11 mouse cellular contexts compared by ENCODE assay signal in genomic region chr2:119621302-119621701, GRCm38 (mm10). TPM values are rescaled to one million over a fixed set of nuclear protein-coding genes. Genes with fewer than 3 reads are reported as not detected.
DNase-seq lines count a peak whose midpoint lies in the region; ATAC-seq and TF ChIP-seq lines count a peak whose summit lies in the region.
"Had no signal": no experiment of that assay in that cellular context is flagged by ENCODE, and none has a peak within 500 bp of the region (broad histone marks: within the 10 kb centered on the region; RNA-seq: fewer than 3 reads in every experiment).

No protein-coding gene starts in this region.

- no peak for ATAC-seq in kidney, embryonic 16.5 days (ENCODE audit: low FRiP score, low TSS enrichment)
- no peak for ATAC-seq in limb, embryonic 15.5 days (ENCODE audit: insufficient number of reproducible peaks, low FRiP score, low TSS enrichment, low read depth)
- ATAC-seq in granulocyte monocyte progenitor cell, adult 5-6 weeks (replicated peaks; ENCODE audit: poor library complexity, severe bottlenecking): no peak

- H3K36me3 ChIP-seq in kidney, embryonic 16.5 days (ENCODE audit: insufficient read depth, low read length): peaks cover 14% of the 10 kb centered on the region
- H3K36me3 ChIP-seq in MEL (ENCODE audit: control insufficient read depth in 1 of 2, insufficient read depth in 2 of 2, low read length in 2 of 2): peaks cover 12 to 21% of the 10 kb centered on the region in 2 experiments
- H3K36me3 ChIP-seq in embryonic facial prominence, embryonic 10.5 days (replicated peaks): peaks cover 39% of the 10 kb centered on the region
- H3K36me3 ChIP-seq in limb, embryonic 15.5 days: peaks cover 20% of the 10 kb centered on the region; the same call in 1 of the 2 replicates
- H3K36me3 ChIP-seq: hindbrain, embryonic 13.5 days had no signal

- 93% methylated on average over 2 of the region's 2 CpGs for WGBS in kidney, embryonic 16.5 days
- WGBS in embryonic facial prominence, embryonic 10.5 days: 96% methylated on average over 2 of the region's 2 CpGs
- WGBS in limb, embryonic 15.5 days: 91% methylated on average over 2 of the region's 2 CpGs

- peak; percentile 56 to 71 for TF ChIP-seq EP300 in MEL (IDR thresholded peaks at IDR 0.05; ENCODE audit: low read depth in 1 of 2, low read length in 2 of 2)

- no peak overlapping the region for H3K27ac ChIP-seq in kidney, embryonic 16.5 days (ENCODE audit: low read length)
- no peak overlapping the region for H3K27ac ChIP-seq in MEL (ENCODE audit: control insufficient read depth, low read depth, low read length)
- no peak overlapping the region for H3K27ac ChIP-seq in embryonic facial prominence, embryonic 10.5 days (replicated peaks)
- no peak overlapping the region for H3K27ac ChIP-seq in limb, embryonic 15.5 days
- H3K27ac ChIP-seq: hindbrain, embryonic 13.5 days had no signal

- H3K4me1 ChIP-seq in kidney, embryonic 16.5 days (ENCODE audit: insufficient read depth, low read length): peaks cover 28% of the 10 kb centered on the region
- peaks cover 4 to 16% of the 10 kb centered on the region in 2 experiments for H3K4me1 ChIP-seq in MEL (ENCODE audit: control insufficient read depth in 1 of 2, insufficient read depth in 2 of 2, low read length in 2 of 2)
- H3K4me1 ChIP-seq in embryonic facial prominence, embryonic 10.5 days: peaks cover 34% of the 10 kb centered on the region
- H3K4me1 ChIP-seq in limb, embryonic 15.5 days: peaks cover 20% of the 10 kb centered on the region

- H3K27me3 ChIP-seq in kidney, embryonic 16.5 days (ENCODE audit: insufficient read depth, low read length): no peaks in the 10 kb centered on the region
- no peaks in the 10 kb centered on the region for H3K27me3 ChIP-seq in MEL (ENCODE audit: control insufficient read depth in 1 of 2, insufficient read depth in 2 of 2, low read length in 2 of 2)
- H3K27me3 ChIP-seq in embryonic facial prominence, embryonic 10.5 days (replicated peaks; ENCODE audit: low read depth, poor library complexity, severe bottlenecking): no peaks in the 10 kb centered on the region
- no peaks in the 10 kb centered on the region for H3K27me3 ChIP-seq in limb, embryonic 15.5 days
- H3K27me3 ChIP-seq: hindbrain, embryonic 13.5 days had no signal

- H3K79me2 ChIP-seq in MEL (ENCODE audit: control insufficient read depth, insufficient read depth, low read length, poor library complexity): peaks cover 18% of the 10 kb centered on the region

- H3K4me3 ChIP-seq in kidney, embryonic 16.5 days (ENCODE audit: low read length): no peak overlapping the region
- 0 out of 4 replicates have a peak overlapping the region, but pooled peaks of 1 of the 2 experiments have one; percentile 28 for H3K4me3 ChIP-seq in MEL (ENCODE audit: control insufficient read depth in 1 of 2, insufficient read depth in 1 of 2, low read depth in 2 of 2, low read length in 2 of 2)
- 0 out of 2 replicates have a peak overlapping the region, but pooled peaks have one; percentile 21 for H3K4me3 ChIP-seq in embryonic facial prominence, embryonic 10.5 days
- H3K4me3 ChIP-seq in limb, embryonic 15.5 days: no peak overlapping the region
- H3K4me3 ChIP-seq: hindbrain, embryonic 13.5 days had no signal

- DNase-seq in kidney, adult 18-20 months: no peak
- DNase-seq in MEL (ENCODE audit: low read depth, low spot score): peak; percentile 76
- DNase-seq in embryonic facial prominence, embryonic 10.5 days (ENCODE audit: low spot score): no peak
- no peak for DNase-seq in urinary bladder, postnatal 36 days (ENCODE audit: low spot score in 2 of 2)
- DNase-seq: adrenal gland, postnatal 14 days; cerebellum, adult 18-20 months; lung, postnatal 36 days had no signal

- TF ChIP-seq CTCF in MEL (IDR thresholded peaks at IDR 0.05 in 2 of 3, conservative IDR thresholded peaks at IDR 0.05 in 1 of 3; ENCODE audit: control insufficient read depth in 1 of 3, insufficient read depth in 1 of 3, low read depth in 2 of 3, low read length in 3 of 3, poor library complexity in 1 of 3, severe bottlenecking in 1 of 3): no peak

- TF ChIP-seq POLR2A in MEL (IDR thresholded peaks at IDR 0.05; ENCODE audit: control insufficient read depth in 1 of 2, insufficient read depth in 1 of 2, low read depth in 1 of 2, low read length in 2 of 2, poor library complexity in 1 of 2): no peak

- H3K4me2 ChIP-seq in kidney, embryonic 16.5 days (replicated peaks; ENCODE audit: low read depth, low read length): no peak overlapping the region
- 0 out of 2 replicates have a peak overlapping the region, but pooled peaks have one; percentile 2 for H3K4me2 ChIP-seq in limb, embryonic 15.5 days

- H3K9ac ChIP-seq in kidney, embryonic 16.5 days (replicated peaks; ENCODE audit: low read length): peak overlapping the region; percentile 16; the same call in 1 of the 2 replicates
- no peak overlapping the region for H3K9ac ChIP-seq in MEL (ENCODE audit: control insufficient read depth, low read depth, low read length, poor library complexity, severe bottlenecking)
- H3K9ac ChIP-seq in limb, embryonic 15.5 days: no peak overlapping the region
- H3K9ac ChIP-seq: hindbrain, embryonic 13.5 days had no signal

- TF ChIP-seq RAD21 in MEL (IDR thresholded peaks at IDR 0.05; ENCODE audit: low read depth, low read length): no peak

- H3K9me3 ChIP-seq in kidney, embryonic 16.5 days (ENCODE audit: low read length): no peaks in the 10 kb centered on the region
- no peaks in the 10 kb centered on the region for H3K9me3 ChIP-seq in MEL (replicated peaks; ENCODE audit: insufficient read depth, low read length)
- no peaks in the 10 kb centered on the region for H3K9me3 ChIP-seq in embryonic facial prominence, embryonic 10.5 days
- no peaks in the 10 kb centered on the region for H3K9me3 ChIP-seq in limb, embryonic 15.5 days
- H3K9me3 ChIP-seq: hindbrain, embryonic 13.5 days had no signal

TF ChIP-seq in MEL, 35 proteins besides CTCF, POLR2A, EP300 and RAD21 (continues in another document):
- TF ChIP-seq POLR2AphosphoS5 (IDR thresholded peaks at IDR 0.05; ENCODE audit: borderline replicate concordance, low read depth, low read length) (no peak), UBTF (IDR thresholded peaks at IDR 0.05; ENCODE audit: borderline replicate concordance, insufficient read depth, low read depth, low read length) (no peak), JUND (IDR thresholded peaks at IDR 0.05; ENCODE audit: low read depth, low read length) (no peak), CHD2 (IDR thresholded peaks at IDR 0.05; ENCODE audit: low read length) (no peak), BHLHE40 (IDR thresholded peaks at IDR 0.05; ENCODE audit: borderline replicate concordance, low read depth, low read length) (no peak), MYC (IDR thresholded peaks at IDR 0.05; ENCODE audit: low read depth, low read length) (peak; percentile 66; the same call in 1 of the 2 replicates), HCFC1 (IDR thresholded peaks at IDR 0.05; ENCODE audit: low read depth, low read length) (no peak), TAL1 (IDR thresholded peaks at IDR 0.05; ENCODE audit: low read length) (no peak)

RNA-seq across cellular contexts. Expression of gene Oip5, which starts 3.0 kb away (rescaled TPM):
- polyA plus RNA-seq in kidney, embryonic 16.5 days (2015; fragmentation: Nextera tagmentation; extraction: Ambion mirVana): 28.9 and 31.2 TPM in 2 replicates
- total RNA-seq in MEL (2012; rRNA removed): 18.1 and 26.4 TPM in 2 replicates
- polyA plus RNA-seq in MEL (2012; ENCODE audit: insufficient read depth in 1 of 2, insufficient read length in 2 of 2, low read depth in 1 of 2, low replicate concordance in 2 of 2, missing spikeins in 1 of 2): 10 to 100 TPM in 1 of 2 experiments, not detected in 1; 29.6 TPM
- 40.9 and 42.5 TPM in 2 replicates for polyA plus RNA-seq in embryonic facial prominence, embryonic 10.5 days (2016; fragmentation: Nextera tagmentation; extraction: Ambion mirVana)
- polyA plus RNA-seq in limb, embryonic 15.5 days (2015; fragmentation: Nextera tagmentation; extraction: Ambion mirVana): 16.6 and 18.1 TPM in 2 replicates
- total RNA-seq in granulocyte monocyte progenitor cell, adult 5-6 weeks (2014; fragmentation: Nextera tagmentation): 12.2 and 19.0 TPM in 2 replicates
- total RNA-seq in granulocyte monocyte progenitor cell, adult 5-6 weeks (2017): 17.7 and 19.9 TPM in 2 replicates

RNA-seq across cellular contexts. Expression of gene Nusap1, which starts 3.2 kb away (rescaled TPM):
- 73.2 and 78.0 TPM in 2 replicates for polyA plus RNA-seq in kidney, embryonic 16.5 days (2015; fragmentation: Nextera tagmentation; extraction: Ambion mirVana)
- 17.0 and 25.0 TPM in 2 replicates for total RNA-seq in MEL (2012; rRNA removed)
- 10 to 100 TPM in 1 of 2 experiments, not detected in 1; 28.2 TPM for polyA plus RNA-seq in MEL (2012; ENCODE audit: insufficient read depth in 1 of 2, insufficient read length in 2 of 2, low read depth in 1 of 2, low replicate concordance in 2 of 2, missing spikeins in 1 of 2)
- 74.6 and 76.1 TPM in 2 replicates for polyA plus RNA-seq in embryonic facial prominence, embryonic 10.5 days (2016; fragmentation: Nextera tagmentation; extraction: Ambion mirVana)
- polyA plus RNA-seq in limb, embryonic 15.5 days (2015; fragmentation: Nextera tagmentation; extraction: Ambion mirVana): 60.3 and 60.4 TPM in 2 replicates
- total RNA-seq in granulocyte monocyte progenitor cell, adult 5-6 weeks (2014; fragmentation: Nextera tagmentation): 11.5 and 17.2 TPM in 2 replicates
- 95.4 and 98.2 TPM in 2 replicates for total RNA-seq in granulocyte monocyte progenitor cell, adult 5-6 weeks (2017)

RNA-seq across cellular contexts. Expression of gene Ndufaf1, which starts 41.3 kb away (rescaled TPM):
- polyA plus RNA-seq in kidney, embryonic 16.5 days (2015; fragmentation: Nextera tagmentation; extraction: Ambion mirVana): 52.9 and 57.2 TPM in 2 replicates
- 25.3 and 25.8 TPM in 2 replicates for total RNA-seq in MEL (2012; rRNA removed)
- 10 to 100 TPM in 1 of 2 experiments, not detected in 1; 18.0 TPM for polyA plus RNA-seq in MEL (2012; ENCODE audit: insufficient read depth in 1 of 2, insufficient read length in 2 of 2, low read depth in 1 of 2, low replicate concordance in 2 of 2, missing spikeins in 1 of 2)
- 49.7 and 49.8 TPM in 2 replicates for polyA plus RNA-seq in embryonic facial prominence, embryonic 10.5 days (2016; fragmentation: Nextera tagmentation; extraction: Ambion mirVana)
- polyA plus RNA-seq in limb, embryonic 15.5 days (2015; fragmentation: Nextera tagmentation; extraction: Ambion mirVana): 44.1 and 45.2 TPM in 2 replicates
- total RNA-seq in granulocyte monocyte progenitor cell, adult 5-6 weeks (2014; fragmentation: Nextera tagmentation): 30.0 and 30.7 TPM in 2 replicates
- 22.1 and 23.6 TPM in 2 replicates for total RNA-seq in granulocyte monocyte progenitor cell, adult 5-6 weeks (2017)

RNA-seq across cellular contexts. Expression of gene Rtf1, which starts 53.6 kb away (rescaled TPM):
- polyA plus RNA-seq in kidney, embryonic 16.5 days (2015; fragmentation: Nextera tagmentation; extraction: Ambion mirVana): 35.5 and 45.6 TPM in 2 replicates
- 10.6 and 12.8 TPM in 2 replicates for total RNA-seq in MEL (2012; rRNA removed)
- polyA plus RNA-seq in MEL (2012; ENCODE audit: insufficient read depth in 1 of 2, insufficient read length in 2 of 2, low read depth in 1 of 2, low replicate concordance in 2 of 2, missing spikeins in 1 of 2): 10 to 100 TPM in 1 of 2 experiments, not detected in 1; 46.0 TPM
- polyA plus RNA-seq in embryonic facial prominence, embryonic 10.5 days (2016; fragmentation: Nextera tagmentation; extraction: Ambion mirVana): 61.1 and 63.7 TPM in 2 replicates
- 44.9 and 46.8 TPM in 2 replicates for polyA plus RNA-seq in limb, embryonic 15.5 days (2015; fragmentation: Nextera tagmentation; extraction: Ambion mirVana)
- total RNA-seq in granulocyte monocyte progenitor cell, adult 5-6 weeks (2014; fragmentation: Nextera tagmentation): 45.2 and 49.5 TPM in 2 replicates
- 33.3 and 38.8 TPM in 2 replicates for total RNA-seq in granulocyte monocyte progenitor cell, adult 5-6 weeks (2017)
